Mouse (Mus musculus): ENCODE measurements around the gene Smim15. TPM values are rescaled to one million over a fixed set of nuclear protein-coding genes. Genes with fewer than 3 reads are reported as not detected.

Gene Smim15
- polyA plus RNA-seq, 2 experiments from 2014 or later, result 76.2 to 86.4 TPM

GRCm38 (mm10) chr13:108063374-108064134, 19.3 kb downstream of the Smim15 start:
- no peak for ATAC-seq

- no peak for ATAC-seq
Observed at GRCm38 (mm10) chr13:108064331-108064730, 20.1 kb downstream of the Smim15 start.

- ATAC-seq, result no peak
Observed at GRCm38 (mm10) chr13:108066021-108066420, 21.8 kb downstream of the Smim15 start.

GRCm38 (mm10) chr13:108069151-108069550, 24.9 kb downstream of the Smim15 start:
- ATAC-seq, result no peak

GRCm38 (mm10) chr13:108070171-108070570, 25.9 kb downstream of the Smim15 start:
- no peak for ATAC-seq

- ATAC-seq, result no peak
Observed at GRCm38 (mm10) chr13:108077476-108077875, 33.2 kb downstream of the Smim15 start.

- no peak for ATAC-seq
Observed at GRCm38 (mm10) chr13:108077901-108078300, 33.7 kb downstream of the Smim15 start.

- ATAC-seq, result no peak
Observed at GRCm38 (mm10) chr13:108084086-108084485, 39.8 kb downstream of the Smim15 start.

GRCm38 (mm10) chr13:108086036-108086435, 41.8 kb downstream of the Smim15 start:
- ATAC-seq, result no peak

- no peak for ATAC-seq
Observed at GRCm38 (mm10) chr13:108086724-108087123, 42.5 kb downstream of the Smim15 start.

- ATAC-seq, result no peak
Observed at GRCm38 (mm10) chr13:108092290-108092689, 48.0 kb downstream of the Smim15 start.

- ATAC-seq, result no peak
Observed at GRCm38 (mm10) chr13:108094681-108095080, 50.4 kb downstream of the Smim15 start.

GRCm38 (mm10) chr13:108095617-108096016, 51.4 kb downstream of the Smim15 start:
- ATAC-seq, result no peak

GRCm38 (mm10) chr13:108096446-108096845, 52.2 kb downstream of the Smim15 start:
- ATAC-seq, result no peak

Other genes with a start within 250 kb of the Smim15 start
- gene Ndufaf2, start 114.2 kb downstream of the Smim15 start, polyA plus RNA-seq (2017; shearing (Covaris generic)), result 10 to 100 TPM; 39.7 to 40.4 TPM
- gene Ercc8, start 114.3 kb downstream of the Smim15 start, polyA plus RNA-seq (2017; shearing (Covaris generic)), result 10 to 100 TPM; 11.0 to 13.6 TPM
- under 1 TPM; 0.15 to 0.22 TPM for gene Elovl7, start 170.0 kb downstream of the Smim15 start, polyA plus RNA-seq (2017; shearing (Covaris generic))